Mouse (Mus musculus): Measurements from ENCODE around the gene Schip1. TPM values are rescaled to one million over a fixed set of nuclear protein-coding genes. Genes with fewer than 3 reads are reported as not detected.

Gene Schip1
- polyA plus RNA-seq, 1 experiment = 0.11 TPM

GRCm38 (mm10) chr3:68379242-68379641, 314.6 kb downstream of the Schip1 start:
- H3K36me3 ChIP-seq (ENCODE audit: control insufficient read depth) = no peaks in the 10 kb centered on the region
- H3K4me3 ChIP-seq (replicated peaks) = no peak overlapping the region
- H3K9me3 ChIP-seq (ENCODE audit: control insufficient read depth, low read length) = no peaks in the 10 kb centered on the region
- H3K27me3 ChIP-seq (ENCODE audit: control insufficient read depth) = no peaks in the 10 kb centered on the region
- H3K4me1 ChIP-seq (ENCODE audit: control insufficient read depth) = peaks cover 2% of the 10 kb centered on the region; the same call in 1 of the 2 replicates
- no peak for TF ChIP-seq TAL1 (IDR thresholded peaks at IDR 0.05; ENCODE audit: low read length)
- TF ChIP-seq GATA1 (IDR thresholded peaks at IDR 0.05; ENCODE audit: low read length) = no peak

GRCm38 (mm10) chr3:68383672-68384071, 319.1 kb downstream of the Schip1 start:
- H3K9me3 ChIP-seq (ENCODE audit: control insufficient read depth, low read length) = no peaks in the 10 kb centered on the region
- H3K27me3 ChIP-seq (ENCODE audit: control insufficient read depth) = no peaks in the 10 kb centered on the region
- no peaks in the 10 kb centered on the region for H3K36me3 ChIP-seq (ENCODE audit: control insufficient read depth)
- TF ChIP-seq GATA1 (IDR thresholded peaks at IDR 0.05; ENCODE audit: low read length) (no peak), TAL1 (IDR thresholded peaks at IDR 0.05; ENCODE audit: low read length) (no peak)
- peaks cover 2% of the 10 kb centered on the region; the same call in 1 of the 2 replicates for H3K4me1 ChIP-seq (ENCODE audit: control insufficient read depth)
- no peak overlapping the region for H3K4me3 ChIP-seq (replicated peaks)

GRCm38 (mm10) chr3:68385544-68385943, 320.9 kb downstream of the Schip1 start:
- Histone ChIP-seq H3K4me3 (replicated peaks) (no peak overlapping the region), H3K9me3 (ENCODE audit: control insufficient read depth, low read length) (no peaks in the 10 kb centered on the region), H3K27me3 (ENCODE audit: control insufficient read depth) (no peaks in the 10 kb centered on the region), H3K36me3 (ENCODE audit: control insufficient read depth) (no peaks in the 10 kb centered on the region), H3K4me1 (ENCODE audit: control insufficient read depth) (peaks cover 2% of the 10 kb centered on the region; the same call in 1 of the 2 replicates)
- TF ChIP-seq GATA1 (IDR thresholded peaks at IDR 0.05; ENCODE audit: low read length) (no peak), TAL1 (IDR thresholded peaks at IDR 0.05; ENCODE audit: low read length) (no peak)

GRCm38 (mm10) chr3:68388023-68388422, 323.4 kb downstream of the Schip1 start:
- H3K9me3 ChIP-seq (ENCODE audit: control insufficient read depth, low read length) = no peaks in the 10 kb centered on the region
- H3K27me3 ChIP-seq (ENCODE audit: control insufficient read depth) = no peaks in the 10 kb centered on the region
- H3K36me3 ChIP-seq (ENCODE audit: control insufficient read depth) = no peaks in the 10 kb centered on the region
- no peak overlapping the region for H3K4me3 ChIP-seq (replicated peaks)
- TF ChIP-seq TAL1 (IDR thresholded peaks at IDR 0.05; ENCODE audit: low read length) = no peak
- no peak for TF ChIP-seq GATA1 (IDR thresholded peaks at IDR 0.05; ENCODE audit: low read length)
- H3K4me1 ChIP-seq (ENCODE audit: control insufficient read depth) = peaks cover 2% of the 10 kb centered on the region; the same call in 1 of the 2 replicates

- Histone ChIP-seq H3K9me3 (ENCODE audit: control insufficient read depth, low read length) (no peaks in the 10 kb centered on the region), H3K4me1 (ENCODE audit: control insufficient read depth) (no peaks in the 10 kb centered on the region), H3K27me3 (ENCODE audit: control insufficient read depth) (no peaks in the 10 kb centered on the region), H3K36me3 (ENCODE audit: control insufficient read depth) (no peaks in the 10 kb centered on the region), H3K4me3 (replicated peaks) (no peak overlapping the region)
- no peak for TF ChIP-seq GATA1 (IDR thresholded peaks at IDR 0.05; ENCODE audit: low read length)
- TF ChIP-seq TAL1 (IDR thresholded peaks at IDR 0.05; ENCODE audit: low read length) = no peak
Measured at GRCm38 (mm10) chr3:68393578-68393977, 329.0 kb downstream of the Schip1 start.

- no peaks in the 10 kb centered on the region for H3K36me3 ChIP-seq (ENCODE audit: control insufficient read depth)
- no peak for TF ChIP-seq TAL1 (IDR thresholded peaks at IDR 0.05; ENCODE audit: low read length)
- no peak for TF ChIP-seq GATA1 (IDR thresholded peaks at IDR 0.05; ENCODE audit: low read length)
- H3K4me1 ChIP-seq (ENCODE audit: control insufficient read depth) = no peaks in the 10 kb centered on the region
- H3K4me3 ChIP-seq (replicated peaks) = no peak overlapping the region
- no peaks in the 10 kb centered on the region for H3K9me3 ChIP-seq (ENCODE audit: control insufficient read depth, low read length)
- no peaks in the 10 kb centered on the region for H3K27me3 ChIP-seq (ENCODE audit: control insufficient read depth)
Measured at GRCm38 (mm10) chr3:68398691-68399090, 334.1 kb downstream of the Schip1 start.

- no peaks in the 10 kb centered on the region for H3K36me3 ChIP-seq (ENCODE audit: control insufficient read depth)
- no peak overlapping the region for H3K4me3 ChIP-seq (replicated peaks)
- TF ChIP-seq GATA1 (IDR thresholded peaks at IDR 0.05; ENCODE audit: low read length) (no peak), TAL1 (IDR thresholded peaks at IDR 0.05; ENCODE audit: low read length) (no peak)
- H3K4me1 ChIP-seq (ENCODE audit: control insufficient read depth) = no peaks in the 10 kb centered on the region
- no peaks in the 10 kb centered on the region for H3K9me3 ChIP-seq (ENCODE audit: control insufficient read depth, low read length)
- H3K27me3 ChIP-seq (ENCODE audit: control insufficient read depth) = no peaks in the 10 kb centered on the region
Measured at GRCm38 (mm10) chr3:68400121-68400520, 335.5 kb downstream of the Schip1 start.

GRCm38 (mm10) chr3:68403343-68403742, 338.7 kb downstream of the Schip1 start:
- H3K4me1 ChIP-seq (ENCODE audit: control insufficient read depth) = no peaks in the 10 kb centered on the region
- H3K27me3 ChIP-seq (ENCODE audit: control insufficient read depth) = no peaks in the 10 kb centered on the region
- H3K36me3 ChIP-seq (ENCODE audit: control insufficient read depth) = no peaks in the 10 kb centered on the region
- H3K9me3 ChIP-seq (ENCODE audit: control insufficient read depth, low read length) = no peaks in the 10 kb centered on the region
- TF ChIP-seq GATA1 (IDR thresholded peaks at IDR 0.05; ENCODE audit: low read length) (no peak), TAL1 (IDR thresholded peaks at IDR 0.05; ENCODE audit: low read length) (no peak)
- no peak overlapping the region for H3K4me3 ChIP-seq (replicated peaks)

GRCm38 (mm10) chr3:68403783-68404217, 339.2 kb downstream of the Schip1 start:
- TF ChIP-seq GATA1 (IDR thresholded peaks at IDR 0.05; ENCODE audit: low read length) = no peak
- no peak for TF ChIP-seq TAL1 (IDR thresholded peaks at IDR 0.05; ENCODE audit: low read length)
- H3K4me3 ChIP-seq (replicated peaks) = no peak overlapping the region

GRCm38 (mm10) chr3:68405724-68406123, 341.1 kb downstream of the Schip1 start:
- H3K4me3 ChIP-seq (replicated peaks) = no peak overlapping the region

More at GRCm38 (mm10) chr3:68403783-68404217, 339.2 kb downstream of the Schip1 start:
- Histone ChIP-seq H3K36me3 (ENCODE audit: control insufficient read depth) (no peaks in the 10 kb centered on the region), H3K4me1 (ENCODE audit: control insufficient read depth) (no peaks in the 10 kb centered on the region), H3K27me3 (ENCODE audit: control insufficient read depth) (no peaks in the 10 kb centered on the region), H3K9me3 (ENCODE audit: control insufficient read depth, low read length) (no peaks in the 10 kb centered on the region)

More at GRCm38 (mm10) chr3:68405724-68406123, 341.1 kb downstream of the Schip1 start:
- TF ChIP-seq TAL1 (IDR thresholded peaks at IDR 0.05; ENCODE audit: low read length) (no peak), GATA1 (IDR thresholded peaks at IDR 0.05; ENCODE audit: low read length) (no peak)
- H3K9me3 ChIP-seq (ENCODE audit: control insufficient read depth, low read length) = no peaks in the 10 kb centered on the region
- H3K27me3 ChIP-seq (ENCODE audit: control insufficient read depth) = no peaks in the 10 kb centered on the region
- H3K36me3 ChIP-seq (ENCODE audit: control insufficient read depth) = no peaks in the 10 kb centered on the region
- no peaks in the 10 kb centered on the region for H3K4me1 ChIP-seq (ENCODE audit: control insufficient read depth)
